Mouse (Mus musculus) right cerebral cortex, postnatal 10 days (tissue): Measurements from ENCODE around the gene Rccd1.

Source experiments
- DNase-seq, 2 experiments: peaks; one replicate each; pipeline ENCODE4 v3.0.0; 2021; ENCODE audit warnings: low spot score in 2 of 2

The Rccd1 gene

DNA sequence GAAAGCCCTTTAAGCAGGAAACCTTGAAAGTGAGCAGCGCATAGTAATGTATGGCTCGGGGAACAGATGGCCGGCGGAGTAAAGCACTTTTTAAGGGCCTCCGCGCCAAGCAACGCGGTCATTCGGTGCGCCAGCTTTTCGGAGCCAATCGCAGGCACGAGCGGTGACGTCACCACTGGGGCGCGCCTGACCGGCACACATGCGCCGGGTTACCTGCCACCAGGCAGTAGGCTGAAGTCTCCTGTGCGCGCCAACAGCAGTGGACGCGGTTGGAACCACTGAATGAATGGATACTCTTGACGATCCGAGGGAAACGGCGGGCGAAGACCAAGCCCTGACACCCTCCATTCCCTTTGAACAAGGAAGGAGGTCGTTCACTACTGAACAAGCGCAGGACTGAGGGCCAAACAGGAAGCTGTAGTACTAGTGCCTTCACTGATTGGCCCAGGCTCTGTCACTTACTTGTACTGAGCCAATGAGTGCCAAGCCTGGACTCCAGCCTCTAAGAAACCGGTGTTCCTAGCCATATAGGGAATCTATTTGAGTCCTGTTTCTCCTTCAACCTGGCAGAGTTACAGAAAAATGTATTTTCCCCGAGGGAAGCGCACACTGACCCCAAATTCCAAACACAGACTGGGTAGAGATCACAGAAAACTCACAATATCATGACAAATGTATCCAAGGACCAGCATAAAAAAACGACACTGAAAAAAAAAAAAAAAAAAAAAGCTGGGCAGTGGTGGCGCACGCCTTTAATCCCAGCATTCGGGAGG, at the start of gene Rccd1:
Rccd1 (minus strand) TSS at position 412 of the 773 bp plus-strand sequence.
- DNase-seq = peak; percentile 97 to 98

DNA sequence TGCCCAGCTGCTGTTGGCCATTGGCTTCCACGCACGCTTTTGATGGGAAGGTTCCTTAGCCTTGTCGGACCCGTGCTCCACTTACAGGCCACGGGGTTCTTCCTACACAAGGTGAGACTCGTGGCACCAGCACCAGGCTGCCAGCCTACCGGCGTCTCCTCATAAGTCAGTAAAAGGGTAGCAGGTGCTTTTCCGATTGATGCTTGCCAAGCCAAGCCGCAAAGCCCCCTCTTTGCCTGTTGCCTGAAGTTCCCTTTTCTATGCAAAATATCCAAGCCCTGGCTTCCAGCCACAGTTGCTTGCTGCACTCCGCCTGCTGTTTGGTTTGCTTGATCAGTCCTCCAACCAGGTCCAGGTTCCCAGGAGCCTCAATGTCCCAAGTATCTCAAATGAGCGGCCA, 49.6 kb upstream of the Rccd1 start:
- peak; percentile 64 to 67 for DNase-seq

DNA sequence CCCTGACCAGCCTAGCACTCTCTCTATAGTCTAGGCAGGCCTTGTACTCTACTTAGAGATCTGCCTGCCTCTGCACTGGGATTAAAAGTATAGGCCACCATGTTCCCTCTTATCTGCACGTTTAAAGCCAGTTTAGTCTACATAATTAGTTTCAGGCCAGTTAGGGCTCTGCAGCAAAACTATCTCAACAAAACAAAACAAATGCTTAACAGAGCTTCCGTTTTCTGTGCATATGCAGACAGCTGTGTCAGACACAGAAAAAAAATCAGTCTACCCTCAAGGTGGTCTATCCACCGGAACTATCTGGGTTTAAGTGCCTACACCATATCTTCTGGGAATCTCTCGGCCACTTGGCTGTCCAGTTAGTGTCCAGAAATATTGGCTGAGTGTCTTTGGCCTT, 49.1 kb upstream of the Rccd1 start:
- no peak for DNase-seq

- no peak for DNase-seq
Observed at GRCm38 (mm10) chr7:80372667-80373066, 48.4 kb upstream of the Rccd1 start.

- no peak for DNase-seq
Observed at GRCm38 (mm10) chr7:80372166-80372565, 47.9 kb upstream of the Rccd1 start.

DNA sequence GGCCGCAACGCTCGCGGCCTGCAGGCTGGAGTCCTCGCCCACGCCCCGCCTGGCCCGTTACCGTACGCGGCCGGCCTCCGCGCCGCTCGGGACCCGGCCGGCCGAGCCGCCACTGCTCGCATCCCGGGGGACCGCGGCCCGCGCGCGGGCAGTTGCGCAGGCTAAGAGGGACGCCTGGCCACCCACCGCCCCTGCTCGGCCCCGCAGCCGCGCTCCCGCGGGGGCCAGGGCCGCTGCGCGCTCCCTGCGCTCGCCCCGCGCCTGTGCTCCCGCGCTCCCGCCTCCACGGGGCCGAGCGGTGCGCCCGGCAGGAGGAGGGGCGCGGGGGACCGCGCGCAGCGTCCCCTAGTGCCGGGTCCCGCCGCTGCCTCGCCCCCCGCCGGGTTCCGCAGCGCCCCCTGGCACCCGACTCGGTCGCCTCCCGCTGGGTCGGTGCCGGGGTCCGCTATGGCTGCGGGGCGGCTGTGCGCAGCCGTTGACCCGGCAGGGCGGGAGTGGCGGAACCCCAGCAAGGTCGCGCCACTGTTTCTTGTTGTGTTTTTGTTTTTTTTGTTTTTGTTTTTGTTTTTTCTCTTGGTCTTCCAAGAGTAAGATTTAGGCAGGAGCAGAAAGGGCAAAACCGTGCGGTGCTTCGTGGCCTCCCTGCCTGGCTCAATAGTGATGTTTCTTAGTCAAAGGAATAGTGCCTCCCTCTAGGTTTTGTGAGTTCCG, 46.9 kb upstream of the Rccd1 start, which contains the start of gene Man2a2:
Man2a2 (minus strand) TSS at position 335 of the 711 bp plus-strand sequence.
- DNase-seq = peak; percentile 86

GRCm38 (mm10) chr7:80370649-80371040, 46.4 kb upstream of the Rccd1 start:
- DNase-seq = peak; percentile 91

GRCm38 (mm10) chr7:80369967-80370431, 45.7 kb upstream of the Rccd1 start:
- no peak for DNase-seq

- no peak for DNase-seq
Observed at GRCm38 (mm10) chr7:80369461-80369860, 45.2 kb upstream of the Rccd1 start.

DNA sequence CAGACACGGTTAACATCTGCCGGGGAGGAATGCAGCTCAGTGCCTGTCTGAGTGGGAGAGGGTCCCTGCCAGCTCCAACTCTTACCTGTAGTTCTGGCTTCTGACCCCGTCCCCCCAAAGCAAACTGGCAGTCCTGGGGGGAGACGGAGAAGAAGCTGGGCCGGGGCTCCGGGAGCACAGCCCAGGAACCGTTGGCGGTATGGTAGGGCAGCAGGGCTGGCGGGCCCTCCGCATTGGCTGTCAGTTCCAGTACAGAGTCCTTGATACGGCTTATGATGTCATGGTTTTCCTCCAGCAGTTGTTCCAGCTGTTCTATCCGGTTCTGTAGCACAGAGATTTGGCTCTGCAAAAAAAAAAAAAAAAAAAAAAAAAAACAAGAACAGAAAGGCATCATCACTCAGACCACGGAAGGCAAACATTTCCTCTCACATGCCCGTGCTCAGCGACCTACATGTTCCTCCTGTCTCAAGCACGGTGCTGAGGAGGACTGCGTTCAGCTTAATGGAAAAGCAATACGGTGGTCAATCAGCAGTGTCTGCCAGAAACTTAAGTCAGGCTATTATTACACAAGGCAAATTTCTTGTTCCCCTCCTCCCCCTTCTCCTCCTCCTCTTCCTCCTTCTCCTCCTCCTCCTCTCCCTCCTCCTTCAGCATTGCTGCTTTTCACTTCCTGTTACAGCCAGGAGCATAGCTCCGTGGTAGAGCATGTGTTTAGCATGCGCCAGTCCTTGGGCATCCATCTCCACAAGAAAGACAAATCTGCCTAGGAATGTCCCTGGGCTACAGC, 44.6 kb upstream of the Rccd1 start:
- DNase-seq = no peak

DNA sequence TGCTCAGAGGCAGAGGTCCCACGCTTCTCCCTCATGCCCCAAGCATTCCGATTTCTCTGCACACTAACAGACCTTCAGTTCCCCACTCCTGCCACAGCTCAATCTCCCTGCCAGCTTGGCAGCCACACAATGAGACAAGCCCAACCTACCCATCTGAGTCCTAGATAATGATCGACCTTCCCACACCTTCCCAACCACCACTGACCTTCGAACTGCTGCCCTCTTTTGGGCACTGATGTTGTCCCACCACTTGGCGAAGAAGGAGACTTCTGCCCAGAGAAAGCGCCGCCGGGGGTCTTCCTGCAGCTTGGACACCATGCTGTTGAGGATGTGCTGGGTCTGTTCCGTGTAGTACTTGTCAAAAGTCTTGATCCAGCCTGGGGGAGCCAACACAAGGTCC, 43.8 kb upstream of the Rccd1 start:
- DNase-seq = no peak

DNA sequence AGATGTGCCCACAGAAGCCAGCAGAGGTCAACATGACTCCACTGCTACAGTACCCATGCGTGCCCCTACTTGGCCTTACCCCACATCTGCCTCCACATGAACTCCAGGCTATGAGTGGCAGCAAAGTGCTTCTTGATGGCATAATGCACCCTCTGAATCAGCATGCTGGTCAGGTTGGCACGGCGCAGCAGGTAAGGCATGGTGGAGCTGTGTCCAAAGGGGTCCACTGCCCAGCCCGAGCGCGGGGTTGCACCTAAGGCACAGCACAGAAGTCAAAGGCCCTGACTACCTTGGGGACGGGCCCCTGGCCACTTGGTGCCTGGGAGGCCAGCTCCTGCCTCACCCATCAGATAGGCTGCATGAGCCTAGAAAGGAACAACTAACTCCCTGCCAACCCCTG, 43.0 kb upstream of the Rccd1 start:
- DNase-seq = no peak

- DNase-seq = no peak
Observed at GRCm38 (mm10) chr7:80365759-80366158, 41.5 kb upstream of the Rccd1 start.

GRCm38 (mm10) chr7:80360435-80360834, 36.2 kb upstream of the Rccd1 start:
- DNase-seq = no peak

DNA sequence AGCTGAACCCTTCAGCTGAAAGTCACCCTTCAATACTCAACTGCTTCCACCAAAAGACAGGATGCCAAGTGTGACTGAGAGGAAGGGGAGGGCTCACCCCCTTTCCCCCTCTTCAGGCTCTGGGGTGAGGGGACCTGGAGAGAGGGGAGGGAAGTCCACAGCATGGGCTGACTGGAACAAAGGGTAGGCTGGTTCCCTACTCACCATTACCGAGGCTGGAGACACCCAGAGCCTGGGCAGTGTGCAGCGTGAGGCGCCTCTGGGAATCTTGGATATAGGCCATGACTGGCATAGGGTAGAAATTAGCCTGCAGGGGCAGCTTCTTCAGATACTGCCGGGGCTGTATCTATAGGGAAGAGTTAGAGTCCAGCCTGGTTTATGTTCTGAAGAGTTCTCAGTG, 33.8 kb upstream of the Rccd1 start:
- DNase-seq = no peak

DNA sequence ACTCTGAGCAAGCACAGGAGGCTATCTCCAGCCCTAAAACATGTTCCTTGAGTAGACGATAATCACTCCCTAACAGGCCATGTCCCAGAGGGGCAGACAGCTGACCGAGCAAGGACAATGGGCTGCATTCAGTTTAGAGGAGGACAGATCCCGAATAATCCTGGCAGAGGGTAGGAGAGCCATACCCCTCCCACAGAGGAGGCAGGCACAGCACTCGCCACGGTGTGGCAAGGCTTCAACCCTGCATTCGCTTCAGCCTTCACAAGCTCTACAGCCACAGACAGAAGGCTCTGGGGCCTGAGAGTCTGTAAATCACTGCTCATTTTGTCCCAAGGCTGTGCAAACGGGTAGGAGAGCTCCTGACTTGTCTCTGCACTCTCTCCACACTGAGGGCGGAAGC, 32.9 kb upstream of the Rccd1 start:
- peak; percentile 61 to 69 for DNase-seq

DNA sequence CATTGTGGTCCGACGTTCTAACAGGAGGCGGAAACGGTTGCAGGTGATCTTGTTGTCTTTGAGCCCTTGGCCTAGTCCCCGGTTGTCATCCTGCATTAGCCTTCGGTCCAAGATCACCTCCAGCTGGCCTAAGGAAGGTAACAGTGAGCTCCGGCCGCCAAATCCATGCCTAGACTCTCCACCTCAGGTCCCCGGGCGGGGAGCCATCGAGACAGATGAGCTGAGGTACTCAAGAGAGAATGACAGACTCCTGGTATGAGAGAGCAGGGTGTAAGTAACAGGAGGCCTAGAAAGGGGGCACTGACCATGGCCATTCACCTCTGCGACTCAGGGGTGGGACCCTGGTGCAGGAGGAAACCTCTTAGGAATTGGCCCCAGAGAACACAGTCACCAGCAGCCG, 32.1 kb upstream of the Rccd1 start:
- DNase-seq = no peak

GRCm38 (mm10) chr7:80352920-80353319, 28.7 kb upstream of the Rccd1 start:
- no peak for DNase-seq

DNA sequence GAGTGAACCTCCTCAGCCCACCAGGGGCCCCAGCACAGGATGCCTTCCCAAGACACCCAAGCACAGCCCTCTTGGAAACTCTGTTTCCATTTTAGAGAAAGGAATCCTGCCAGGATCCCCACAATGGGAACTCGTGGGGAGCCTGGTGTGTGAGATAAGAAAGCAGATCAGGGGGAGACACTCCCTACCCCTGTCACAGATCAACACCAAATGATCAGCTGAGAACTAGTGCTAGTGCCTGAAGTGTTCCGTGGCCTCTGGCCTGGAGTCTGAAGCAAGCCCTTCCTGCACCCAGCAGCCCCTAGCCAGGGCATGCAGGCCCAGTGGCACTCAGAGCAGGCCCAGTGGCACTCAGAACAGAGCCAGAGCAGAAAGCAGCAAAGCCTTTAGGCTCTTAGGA, 26.6 kb upstream of the Rccd1 start:
- no peak for DNase-seq

DNA sequence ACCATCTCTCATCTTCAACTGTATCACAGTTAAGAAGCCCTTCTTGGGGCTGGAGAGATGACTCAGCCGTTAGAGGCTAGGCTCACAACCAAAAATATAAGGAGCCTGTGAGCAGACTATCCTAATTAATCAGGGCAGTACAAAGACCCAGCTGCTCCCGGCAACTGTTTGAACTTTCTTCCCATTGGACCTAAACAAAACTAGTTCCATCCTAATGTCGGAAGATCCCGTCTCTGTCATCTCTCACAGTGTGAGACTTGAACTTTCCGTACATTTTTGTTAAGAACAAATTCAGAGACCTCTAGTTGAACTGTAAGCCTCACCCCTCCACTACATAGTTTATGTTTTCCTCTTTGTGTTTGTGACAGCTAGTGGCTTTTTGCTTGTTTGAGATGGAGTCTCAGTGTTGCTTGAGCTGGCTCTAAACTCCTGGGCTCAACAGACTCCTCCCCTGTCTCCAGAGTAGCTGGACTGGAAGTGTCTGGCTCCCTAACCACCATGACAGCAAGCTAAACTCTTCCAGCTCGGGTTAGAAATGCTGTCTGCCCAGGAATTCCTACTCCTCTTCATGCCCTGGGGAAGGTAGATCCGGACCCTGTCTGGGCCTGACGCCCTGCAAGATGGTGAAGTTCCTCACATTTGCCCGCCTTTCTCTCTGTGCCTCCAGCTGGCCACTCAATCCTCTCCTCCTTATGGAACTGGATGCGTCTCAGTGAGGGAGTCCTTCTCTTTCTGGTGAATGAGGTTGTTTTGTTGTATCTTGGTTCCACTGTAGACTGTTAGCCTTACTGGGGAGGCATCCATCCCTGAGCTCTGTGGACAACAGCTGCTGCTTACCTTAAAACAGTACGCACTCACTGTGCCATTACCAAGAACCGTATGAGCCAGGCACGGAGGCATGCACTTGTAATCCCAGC, 23.7 kb upstream of the Rccd1 start:
- no peak for DNase-seq

DNA sequence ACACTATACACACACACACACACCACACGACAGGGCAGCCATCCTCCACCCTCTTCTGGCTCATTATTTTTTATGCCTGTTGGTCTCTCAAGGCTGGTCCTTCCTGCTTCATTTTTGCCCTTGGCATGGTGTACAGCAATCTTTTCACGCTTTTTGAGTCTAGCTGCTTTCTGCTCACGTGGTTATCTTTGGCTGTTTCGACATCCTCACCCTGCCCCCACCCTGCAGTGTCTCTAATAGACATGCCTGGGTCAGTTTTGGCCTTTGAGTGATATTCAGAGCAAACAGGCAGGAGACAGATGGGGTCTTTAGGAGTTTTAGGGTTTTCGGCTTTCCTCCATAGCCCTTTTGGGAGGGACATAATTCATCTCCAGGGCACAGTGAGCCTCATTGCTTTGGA, 22.6 kb upstream of the Rccd1 start:
- DNase-seq = no peak
